Comparison of ENCODE assay signal across 29 mouse cellular contexts in genomic region chr5:105924347-105924746, GRCm38 (mm10). TPM values are rescaled to one million over a fixed set of nuclear protein-coding genes. Genes with fewer than 3 reads are reported as not detected.
DNase-seq lines count a peak whose midpoint lies in the region; ATAC-seq lines count a peak whose summit lies in the region.
"Had no signal": no experiment of that assay in that cellular context is flagged by ENCODE, and none has a peak within 500 bp of the region (broad histone marks: within the 10 kb centered on the region; RNA-seq: fewer than 3 reads in every experiment).

No protein-coding gene starts in this region.

- DNase-seq in limb, embryonic 11.5 days (ENCODE audit: low spot score), result peak; percentile 42
- DNase-seq in limb, embryonic 10.5 days (ENCODE audit: low spot score), result no peak
- DNase-seq in forelimb bud, embryonic 11.5 days (ENCODE audit: low read depth, low spot score), result peak; percentile 46
- no peak for DNase-seq in spleen, adult 18-20 months
- DNase-seq in natural killer cell, adult 2 months (ENCODE audit: low spot score in 2 of 2), result no peak
- DNase-seq: adrenal gland, postnatal 25 days; cerebellum, adult 18-20 months; cerebellum, postnatal 10 days; gastrocnemius, adult 2 months; gastrocnemius, postnatal 36 days; heart, postnatal 10 days; kidney, adult 11 months; kidney, postnatal 25 days; liver, embryonic 13.5 days; lung, adult 18-20 months; right cerebral cortex, postnatal 25 days had no signal

- peaks cover under 1% of the 10 kb centered on the region; the same call in 1 of the 2 replicates for H3K36me3 ChIP-seq in limb, embryonic 11.5 days (ENCODE audit: control insufficient read depth, insufficient read depth, low read length)
- H3K36me3 ChIP-seq in limb, embryonic 10.5 days, result peaks cover 30% of the 10 kb centered on the region
- peaks cover 2% of the 10 kb centered on the region; the same call in 1 of the 2 replicates for H3K36me3 ChIP-seq in embryonic facial prominence, embryonic 12.5 days
- H3K36me3 ChIP-seq in stomach, embryonic 15.5 days, result 0 out of 2 replicates have a peak, but pooled peaks cover 3% of the 10 kb centered on the region
- H3K36me3 ChIP-seq: liver, embryonic 13.5 days had no signal

- no peak overlapping the region for H3K9ac ChIP-seq in limb, embryonic 11.5 days (ENCODE audit: low read length)
- H3K9ac ChIP-seq in embryonic facial prominence, embryonic 12.5 days, result no peak overlapping the region
- H3K9ac ChIP-seq in stomach, embryonic 15.5 days, result no peak overlapping the region
- H3K9ac ChIP-seq: heart, embryonic 13.5 days; hindbrain, embryonic 15.5 days; limb, embryonic 13.5 days; liver, embryonic 13.5 days; midbrain, embryonic 13.5 days had no signal

- no peak overlapping the region for H3K27ac ChIP-seq in limb, embryonic 11.5 days (replicated peaks; ENCODE audit: low read depth, low read length)
- no peak overlapping the region for H3K27ac ChIP-seq in limb, embryonic 10.5 days
- H3K27ac ChIP-seq in embryonic facial prominence, embryonic 12.5 days, result 0 out of 2 replicates have a peak overlapping the region, but pooled peaks have one; percentile 2
- H3K27ac ChIP-seq in stomach, embryonic 15.5 days, result peak overlapping the region; percentile 69; the same call in 1 of the 2 replicates
- H3K27ac ChIP-seq: gastrocnemius, adult 2 months; heart, embryonic 13.5 days; hindbrain, embryonic 15.5 days; limb, embryonic 13.5 days; liver, embryonic 13.5 days; macrophage; midbrain, embryonic 13.5 days had no signal

- no peak for ATAC-seq in limb, embryonic 11.5 days (ENCODE audit: insufficient number of reproducible peaks, low FRiP score, low TSS enrichment, low read depth)
- no peak for ATAC-seq in embryonic facial prominence, embryonic 12.5 days (ENCODE audit: insufficient number of reproducible peaks, insufficient read depth, low FRiP score, low TSS enrichment)
- no peak for ATAC-seq in stomach, embryonic 15.5 days (ENCODE audit: insufficient read depth, low FRiP score, low read depth)
- ATAC-seq in CD4-positive, CD25-positive, alpha-beta regulatory T cell, adult 4 months, result no peak
- ATAC-seq: forebrain, embryonic 14.5 days; inflammation-experienced regulatory T-cells, adult 6 months; lung, postnatal 0 days; midbrain, embryonic 13.5 days; Patski had no signal

- no peaks in the 10 kb centered on the region for H3K4me1 ChIP-seq in limb, embryonic 11.5 days (ENCODE audit: control insufficient read depth, insufficient read depth, low read length)
- H3K4me1 ChIP-seq in limb, embryonic 10.5 days, result no peaks in the 10 kb centered on the region
- no peaks in the 10 kb centered on the region for H3K4me1 ChIP-seq in embryonic facial prominence, embryonic 12.5 days
- H3K4me1 ChIP-seq in stomach, embryonic 15.5 days, result no peaks in the 10 kb centered on the region
- H3K4me1 ChIP-seq: heart, embryonic 13.5 days; liver, embryonic 13.5 days had no signal

- no peaks in the 10 kb centered on the region for H3K9me3 ChIP-seq in limb, embryonic 11.5 days (ENCODE audit: control insufficient read depth, low read length)
- H3K9me3 ChIP-seq in limb, embryonic 10.5 days (replicated peaks), result no peaks in the 10 kb centered on the region
- no peaks in the 10 kb centered on the region for H3K9me3 ChIP-seq in embryonic facial prominence, embryonic 12.5 days
- H3K9me3 ChIP-seq in stomach, embryonic 15.5 days, result no peaks in the 10 kb centered on the region
- H3K9me3 ChIP-seq: G1E; heart, embryonic 13.5 days; hindbrain, embryonic 15.5 days; limb, embryonic 13.5 days; liver, embryonic 13.5 days; midbrain, embryonic 13.5 days had no signal

- no peak overlapping the region for H3K4me3 ChIP-seq in limb, embryonic 11.5 days (ENCODE audit: low read depth, low read length)
- no peak overlapping the region for H3K4me3 ChIP-seq in limb, embryonic 10.5 days
- H3K4me3 ChIP-seq in embryonic facial prominence, embryonic 12.5 days, result no peak overlapping the region
- H3K4me3 ChIP-seq in stomach, embryonic 15.5 days (replicated peaks), result no peak overlapping the region
- H3K4me3 ChIP-seq: gastrocnemius, adult 2 months; heart, embryonic 13.5 days; hindbrain, embryonic 15.5 days; limb, embryonic 13.5 days; liver, embryonic 13.5 days; midbrain, embryonic 13.5 days had no signal

- WGBS in limb, embryonic 11.5 days, result 82% methylated on average over 8 of the region's 8 CpGs
- WGBS in limb, embryonic 10.5 days, result 86% methylated on average over 8 of the region's 8 CpGs
- 85% methylated on average over 8 of the region's 8 CpGs for WGBS in embryonic facial prominence, embryonic 12.5 days
- WGBS in stomach, embryonic 15.5 days, result 77% methylated on average over 8 of the region's 8 CpGs

- no peaks in the 10 kb centered on the region for H3K27me3 ChIP-seq in limb, embryonic 11.5 days (ENCODE audit: control insufficient read depth, insufficient read depth, low read length)
- no peaks in the 10 kb centered on the region for H3K27me3 ChIP-seq in limb, embryonic 10.5 days (ENCODE audit: low read depth, poor library complexity, severe bottlenecking)
- no peaks in the 10 kb centered on the region for H3K27me3 ChIP-seq in embryonic facial prominence, embryonic 12.5 days
- H3K27me3 ChIP-seq in stomach, embryonic 15.5 days (replicated peaks), result no peaks in the 10 kb centered on the region
- H3K27me3 ChIP-seq: heart, embryonic 13.5 days; hindbrain, embryonic 15.5 days; limb, embryonic 13.5 days; liver, embryonic 13.5 days; midbrain, embryonic 13.5 days; Patski had no signal

- H3K4me2 ChIP-seq in limb, embryonic 11.5 days (ENCODE audit: low read depth, severe bottlenecking), result no peak overlapping the region
- H3K4me2 ChIP-seq in embryonic facial prominence, embryonic 12.5 days (replicated peaks), result no peak overlapping the region
- no peak overlapping the region for H3K4me2 ChIP-seq in stomach, embryonic 15.5 days
- H3K4me2 ChIP-seq: heart, embryonic 13.5 days; hindbrain, embryonic 15.5 days; limb, embryonic 13.5 days; liver, embryonic 13.5 days; midbrain, embryonic 13.5 days had no signal

RNA-seq across cellular contexts. Expression of gene Zfp326, which starts 48.0 kb away (rescaled TPM):
- 44.1 and 47.7 TPM in 2 replicates for polyA plus RNA-seq in limb, embryonic 11.5 days (2014; fragmentation: Nextera tagmentation; extraction: Ambion mirVana)
- 44.0 and 55.8 TPM in 2 replicates for polyA plus RNA-seq in limb, embryonic 10.5 days (2016; fragmentation: Nextera tagmentation; extraction: Ambion mirVana)
- polyA plus RNA-seq in embryonic facial prominence, embryonic 12.5 days (2016; fragmentation: Nextera tagmentation; extraction: Ambion mirVana), result 64.1 and 67.5 TPM in 2 replicates
- polyA plus RNA-seq in stomach, embryonic 15.5 days (2015; fragmentation: Nextera tagmentation; extraction: Ambion mirVana), result 38.7 and 39.0 TPM in 2 replicates
- polyA plus RNA-seq in CD4-positive, CD25-positive, alpha-beta regulatory T cell, adult 4 months (2017; shearing (Covaris generic)), result 10 to 100 TPM; 12.9 to 19.7 TPM

Comparison
In these comparisons a context has a peak if more than half of its experiments do, and no peak if none do; other contexts are left out.
1. DNase-seq: peak in limb, embryonic 11.5 days (single experiment) and forelimb bud, embryonic 11.5 days (single experiment); none in limb, embryonic 10.5 days (single experiment), spleen, adult 18-20 months (0 of 2) and natural killer cell, adult 2 months (0 of 2).
2. H3K27ac ChIP-seq: peak in embryonic facial prominence, embryonic 12.5 days (single experiment) and stomach, embryonic 15.5 days (single experiment); none in limb, embryonic 11.5 days (single experiment) and limb, embryonic 10.5 days (single experiment).